Mouse (Mus musculus): ENCODE results near the gene Galns.
A peak's percentile ranks its signal among the peaks of the same experiment; 100 is the strongest.
"Not testable (repeated sequence)": the region's sequence is repeated elsewhere in the genome, so short reads cannot be mapped to it uniquely, and the experiment has no call there.

Gene Galns

GRCm38 (mm10) chr8:122635878-122636802 is 24.9 kb upstream of the Galns start:
- DNase-seq (ENCODE audit: extremely low read depth, low read depth): no peak

- DNase-seq (ENCODE audit: extremely low read depth, low read depth): no peak
These were observed 21.9 kb upstream of the Galns start for GRCm38 (mm10) chr8:122633205-122633604.

- not testable (repeated sequence) for DNase-seq (ENCODE audit: extremely low read depth, low read depth)
These were observed 20.9 kb upstream of the Galns start for GRCm38 (mm10) chr8:122632134-122632533.

- DNase-seq (ENCODE audit: extremely low read depth, low read depth): no peak
These were observed 19.4 kb upstream of the Galns start for GRCm38 (mm10) chr8:122630696-122631095.

- no peak for DNase-seq (ENCODE audit: extremely low read depth, low read depth)
These were observed 18.1 kb upstream of the Galns start for GRCm38 (mm10) chr8:122629388-122629787.

- DNase-seq (ENCODE audit: extremely low read depth, low read depth): no peak
These were observed 15.6 kb upstream of the Galns start for GRCm38 (mm10) chr8:122626896-122627295.

- DNase-seq (ENCODE audit: extremely low read depth, low read depth): no peak
These were observed 14.5 kb upstream of the Galns start for GRCm38 (mm10) chr8:122625811-122626210.

GRCm38 (mm10) chr8:122624653-122625052 is 13.4 kb upstream of the Galns start:
- no peak for DNase-seq (ENCODE audit: extremely low read depth, low read depth)

- DNase-seq (ENCODE audit: extremely low read depth, low read depth): no peak
These were observed 12.8 kb upstream of the Galns start for GRCm38 (mm10) chr8:122623844-122624642.

- DNase-seq (ENCODE audit: extremely low read depth, low read depth): no peak
These were observed 11.5 kb upstream of the Galns start, which contains the start of gene Pabpn1l for GRCm38 (mm10) chr8:122622727-122623126. Gene Pabpn1l, minus strand, starts transcription at chr8:122622739.

GRCm38 (mm10) chr8:122620446-122620845 is 9.2 kb upstream of the Galns start:
- no peak for DNase-seq (ENCODE audit: extremely low read depth, low read depth)

- no peak for DNase-seq (ENCODE audit: extremely low read depth, low read depth)
These were observed 7.6 kb upstream of the Galns start for GRCm38 (mm10) chr8:122618660-122619378.

- peak; percentile 45 for DNase-seq (ENCODE audit: extremely low read depth, low read depth)
These were observed 6.8 kb upstream of the Galns start for GRCm38 (mm10) chr8:122617947-122618546.

GRCm38 (mm10) chr8:122616181-122616905 is 5.1 kb upstream of the Galns start:
- DNase-seq (ENCODE audit: extremely low read depth, low read depth): no peak

- no peak for DNase-seq (ENCODE audit: extremely low read depth, low read depth)
These were observed 518 bp downstream of the Galns start for GRCm38 (mm10) chr8:122610612-122611277.

- DNase-seq (ENCODE audit: extremely low read depth, low read depth): no peak
These were observed 1.1 kb downstream of the Galns start for GRCm38 (mm10) chr8:122610209-122610608.

- no peak for DNase-seq (ENCODE audit: extremely low read depth, low read depth)
These were observed 4.5 kb downstream of the Galns start for GRCm38 (mm10) chr8:122606810-122607209.

- DNase-seq (ENCODE audit: extremely low read depth, low read depth): no peak
These were observed 5.9 kb downstream of the Galns start for GRCm38 (mm10) chr8:122605367-122605766.

GRCm38 (mm10) chr8:122604640-122605039 is 6.6 kb downstream of the Galns start:
- DNase-seq (ENCODE audit: extremely low read depth, low read depth): no peak

- DNase-seq (ENCODE audit: extremely low read depth, low read depth): no peak
These were observed 10.6 kb downstream of the Galns start for GRCm38 (mm10) chr8:122600666-122601065.
